Mouse (Mus musculus) MEL (cell line): ENCODE measurements around the gene Orai1. TPM values are rescaled to one million over a fixed set of nuclear protein-coding genes. Genes with fewer than 3 reads are reported as not detected.

Experiments used
- DNase-seq: peaks from one replicate; pipeline ENCODE4 v3.0.0; 2011; ENCODE audit warnings: low read depth, low spot score
- H3K27ac ChIP-seq: 2 replicates; pipeline ENCODE4 v1.5.1; 2012; ENCODE audit warnings: low read depth, mild to moderate bottlenecking, control low read depth, low read length, moderate library complexity; ENCODE audit not compliant: control insufficient read depth
- H3K27me3 ChIP-seq, 2 experiments: fragments of 150-350 bp in 1 of 2; sonication (generic) in 1 of 2; 2 replicates each; pipeline ENCODE4 v1.6.1; 2012; ENCODE audit warnings: low read length in 2 of 2, mild to moderate bottlenecking in 2 of 2, improper control_type of control experiment in 1 of 2, moderate library complexity in 1 of 2; ENCODE audit not compliant: insufficient read depth in 2 of 2, control insufficient read depth in 1 of 2
- H3K36me3 ChIP-seq, 2 experiments: 2 replicates each; pipeline ENCODE4 v1.6.1; 2012 to 2014; ENCODE audit warnings: low read length in 2 of 2, improper control_type of control experiment in 1 of 2, inconsistent platforms in 1 of 2, mild to moderate bottlenecking in 1 of 2; ENCODE audit not compliant: insufficient read depth in 2 of 2, control insufficient read depth in 1 of 2
- H3K4me1 ChIP-seq, 2 experiments: fragments of 150-350 bp in 1 of 2; sonication (generic) in 1 of 2; 2 replicates each; pipeline ENCODE4 v1.6.1; 2012; ENCODE audit warnings: low read length in 2 of 2, improper control_type of control experiment in 1 of 2, mild to moderate bottlenecking in 1 of 2; ENCODE audit not compliant: insufficient read depth in 2 of 2, control insufficient read depth in 1 of 2
- H3K4me3 ChIP-seq, 2 experiments: fragments of 150-350 bp in 1 of 2; sonication (generic) in 1 of 2; 2 replicates each; pipeline ENCODE4 v1.5.1; 2012; ENCODE audit warnings: low read depth in 2 of 2, low read length in 2 of 2, mild to moderate bottlenecking in 2 of 2, moderate library complexity in 2 of 2, control low read depth in 1 of 2, improper control_type of control experiment in 1 of 2; ENCODE audit not compliant: control insufficient read depth in 1 of 2, insufficient read depth in 1 of 2
- H3K79me2 ChIP-seq: 2 replicates; pipeline ENCODE4 v1.6.1; 2012; ENCODE audit warnings: mild to moderate bottlenecking, low read length, moderate library complexity; ENCODE audit not compliant: control insufficient read depth, poor library complexity, insufficient read depth
- H3K9ac ChIP-seq: 2 replicates; pipeline ENCODE4 v1.6.1; 2012; ENCODE audit warnings: low read depth, mild to moderate bottlenecking, control low read depth, low read length, moderate library complexity; ENCODE audit not compliant: control insufficient read depth, poor library complexity, severe bottlenecking
- H3K9me3 ChIP-seq: fragments of 150-350 bp; sonication (generic); replicated peaks from 2 replicates; pipeline ENCODE4 v1.6.1; 2012; ENCODE audit warnings: mild to moderate bottlenecking, low read length, improper control_type of control experiment, moderate library complexity; ENCODE audit not compliant: insufficient read depth
- BHLHE40 ChIP-seq: IDR thresholded peaks from 2 replicates; pipeline ENCODE4 v1.6.1; 2012; ENCODE audit warnings: low read depth, mild to moderate bottlenecking, inconsistent platforms, low read length, improper control_type of control experiment, borderline replicate concordance
- CHD1 ChIP-seq: IDR thresholded peaks from 2 replicates; pipeline ENCODE4 v1.6.1; 2012; ENCODE audit warnings: low read depth, mild to moderate bottlenecking, inconsistent platforms, low read length, improper control_type of control experiment
- CHD2 ChIP-seq: IDR thresholded peaks from 2 replicates; pipeline ENCODE4 v1.6.1; 2011; ENCODE audit warnings: low read length, improper control_type of control experiment
- CTCF ChIP-seq, 3 experiments: IDR thresholded peaks in 2 of 3; conservative IDR thresholded peaks in 1 of 3; 2 replicates each; pipeline ENCODE4 v1.5.1; 2011 to 2012; ENCODE audit warnings: low read length in 3 of 3, low read depth in 2 of 3, mild to moderate bottlenecking in 2 of 3, improper control_type of control experiment in 1 of 3, inconsistent platforms in 1 of 3, mixed read lengths in 1 of 3, moderate library complexity in 1 of 3; ENCODE audit not compliant: control insufficient read depth in 1 of 3, insufficient read depth in 1 of 3, poor library complexity in 1 of 3, severe bottlenecking in 1 of 3
- ELF1 ChIP-seq: IDR thresholded peaks from 2 replicates; pipeline ENCODE4 v1.6.1; 2014; ENCODE audit warnings: low read depth, mild to moderate bottlenecking, inconsistent platforms, low read length, improper control_type of control experiment, moderate library complexity
- ETS1 ChIP-seq: IDR thresholded peaks from 2 replicates; pipeline ENCODE4 v1.6.1; 2012; ENCODE audit warnings: low read depth, mild to moderate bottlenecking, inconsistent platforms, low read length, improper control_type of control experiment, moderate library complexity
- GABPA ChIP-seq: IDR thresholded peaks from 2 replicates; pipeline ENCODE4 v1.6.1; 2012; ENCODE audit warnings: low read depth, mild to moderate bottlenecking, inconsistent platforms, low read length, improper control_type of control experiment, moderate library complexity
- MAX ChIP-seq: IDR thresholded peaks from 2 replicates; pipeline ENCODE4 v1.6.1; 2011; ENCODE audit warnings: low read length, improper control_type of control experiment
- MAZ ChIP-seq: IDR thresholded peaks from 2 replicates; pipeline ENCODE4 v1.6.1; 2012; ENCODE audit warnings: low read depth, mild to moderate bottlenecking, inconsistent platforms, low read length, improper control_type of control experiment
- MXI1 ChIP-seq: IDR thresholded peaks from 2 replicates; pipeline ENCODE4 v1.6.1; 2011; ENCODE audit warnings: mild to moderate bottlenecking, low read depth, low read length, improper control_type of control experiment
- NELFE ChIP-seq: IDR thresholded peaks from 2 replicates; pipeline ENCODE4 v1.6.1; 2011; ENCODE audit warnings: low read depth, low read length, improper control_type of control experiment
- NRF1 ChIP-seq: IDR thresholded peaks from 2 replicates; pipeline ENCODE4 v1.6.1; 2014; ENCODE audit warnings: low read depth, mild to moderate bottlenecking, inconsistent platforms, low read length, improper control_type of control experiment, moderate library complexity; ENCODE audit not compliant: poor library complexity, insufficient read depth, severe bottlenecking
- RAD21 ChIP-seq: IDR thresholded peaks from 2 replicates; pipeline ENCODE4 v1.6.1; 2011; ENCODE audit warnings: mild to moderate bottlenecking, low read depth, low read length, improper control_type of control experiment
- RCOR1 ChIP-seq: IDR thresholded peaks from 2 replicates; pipeline ENCODE4 v1.6.1; 2012; ENCODE audit warnings: low read depth, mild to moderate bottlenecking, inconsistent platforms, low read length, improper control_type of control experiment
- SIN3A ChIP-seq: IDR thresholded peaks from 2 replicates; pipeline ENCODE4 v1.6.1; 2012; ENCODE audit warnings: low read length, improper control_type of control experiment, inconsistent platforms
- TAL1 ChIP-seq: IDR thresholded peaks from 2 replicates; pipeline ENCODE4 v1.6.1; 2012; ENCODE audit warnings: mild to moderate bottlenecking, inconsistent platforms, low read length, moderate library complexity, mixed read lengths
- TBP ChIP-seq: IDR thresholded peaks from 2 replicates; pipeline ENCODE4 v1.8.0; 2011; ENCODE audit warnings: low read depth, low read length, improper control_type of control experiment
- TCF12 ChIP-seq: IDR thresholded peaks from 2 replicates; pipeline ENCODE4 v1.6.1; 2014; ENCODE audit warnings: low read depth, mild to moderate bottlenecking, inconsistent platforms, low read length, improper control_type of control experiment, moderate library complexity
- UBTF ChIP-seq: IDR thresholded peaks from 2 replicates; pipeline ENCODE4 v1.6.1; 2012; ENCODE audit warnings: low read depth, mild to moderate bottlenecking, inconsistent platforms, low read length, improper control_type of control experiment, moderate library complexity, borderline replicate concordance; ENCODE audit not compliant: insufficient read depth
- USF2 ChIP-seq, 2 experiments: IDR thresholded peaks; 2 replicates each; pipeline ENCODE4 v1.6.1; 2011 to 2012; ENCODE audit warnings: improper control_type of control experiment in 2 of 2, low read length in 2 of 2, borderline replicate concordance in 1 of 2, inconsistent platforms in 1 of 2, low read depth in 1 of 2, mild to moderate bottlenecking in 1 of 2; ENCODE audit not compliant: insufficient read depth in 1 of 2
- ZKSCAN1 ChIP-seq: IDR thresholded peaks from 2 replicates; pipeline ENCODE4 v1.6.1; 2012; ENCODE audit warnings: low read depth, mild to moderate bottlenecking, inconsistent platforms, low read length, improper control_type of control experiment, moderate library complexity
- ZNF384 ChIP-seq: IDR thresholded peaks from 2 replicates; pipeline ENCODE4 v1.6.1; 2012; ENCODE audit warnings: low read depth, mild to moderate bottlenecking, inconsistent platforms, low read length, improper control_type of control experiment
- polyA plus RNA-seq, 2 experiments: library from polyadenylated mRNA; stranded (reverse) in 1 of 2; unstranded in 1 of 2; fragments of >175 nt in 1 of 2; fragments of >200 nt in 1 of 2; gene quantifications; 2 replicates each; pipeline versions ENCODE4 v1.2.1 to v1.2.4; 2012; ENCODE audit warnings: low replicate concordance in 2 of 2, low read depth in 1 of 2; ENCODE audit not compliant: insufficient read length in 2 of 2, insufficient read depth in 1 of 2, missing spikeins in 1 of 2
- total RNA-seq: library from RNA; depleted of rRNA; stranded (reverse); fragments of 300-350 nt; gene quantifications from 2 replicates; pipeline ENCODE4 v1.2.3, GENCODE M21; 2012

Orai1 gene
- total and polyA plus RNA-seq, 3 experiments = 4.7 to 13.3 TPM; not detected in 1

DNA sequence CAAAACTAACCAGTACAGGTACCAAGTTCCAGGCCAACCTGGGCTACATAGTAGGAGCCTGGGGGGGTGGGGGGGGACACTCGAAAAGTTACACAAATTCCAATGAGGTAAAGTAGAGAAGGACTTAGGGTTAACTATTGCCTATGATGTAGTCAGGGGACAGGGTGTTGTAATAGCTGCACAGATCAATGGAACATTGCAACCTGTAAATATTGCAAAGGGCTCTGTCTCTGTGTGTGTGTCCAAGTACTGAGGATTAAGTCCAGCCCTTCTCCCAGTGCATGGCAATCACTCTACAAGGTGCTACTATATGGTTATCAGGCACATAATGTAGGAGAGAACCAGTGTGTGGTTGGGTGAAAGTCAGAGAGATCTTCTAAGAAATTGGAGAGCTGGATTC is 14.0 kb upstream of the Orai1 start:
- DNase-seq = no peak
- H3K27me3 ChIP-seq = peaks cover 0 to 3% of the 10 kb centered on the region in 2 experiments
- peaks cover 0 to 7% of the 10 kb centered on the region in 2 experiments; a peak in 2 of 4 replicates for H3K4me1 ChIP-seq
- H3K9me3 ChIP-seq = no peaks in the 10 kb centered on the region
- H3K4me3 ChIP-seq = no peak overlapping the region
- no peaks in the 10 kb centered on the region for H3K79me2 ChIP-seq
- H3K9ac ChIP-seq = no peak overlapping the region
- H3K36me3 ChIP-seq = no peaks in the 10 kb centered on the region; a peak in 1 of 4 replicates
- TF ChIP-seq SIN3A = no peak
- TF ChIP-seq ZNF384 = no peak
- TF ChIP-seq ETS1 = no peak
- TF ChIP-seq RCOR1 = no peak
- TF ChIP-seq ELF1 = no peak
- TF ChIP-seq MAX = no peak
- TF ChIP-seq USF2 (IDR thresholded peaks at IDR 0.05; ENCODE audit: borderline replicate concordance in 1 of 2, insufficient read depth in 1 of 2, low read depth in 1 of 2, low read length in 2 of 2) = no peak
- TF ChIP-seq ZKSCAN1 = no peak
- no peak for TF ChIP-seq TBP
- no peak for TF ChIP-seq CHD2
- H3K27ac ChIP-seq = no peak overlapping the region

DNA sequence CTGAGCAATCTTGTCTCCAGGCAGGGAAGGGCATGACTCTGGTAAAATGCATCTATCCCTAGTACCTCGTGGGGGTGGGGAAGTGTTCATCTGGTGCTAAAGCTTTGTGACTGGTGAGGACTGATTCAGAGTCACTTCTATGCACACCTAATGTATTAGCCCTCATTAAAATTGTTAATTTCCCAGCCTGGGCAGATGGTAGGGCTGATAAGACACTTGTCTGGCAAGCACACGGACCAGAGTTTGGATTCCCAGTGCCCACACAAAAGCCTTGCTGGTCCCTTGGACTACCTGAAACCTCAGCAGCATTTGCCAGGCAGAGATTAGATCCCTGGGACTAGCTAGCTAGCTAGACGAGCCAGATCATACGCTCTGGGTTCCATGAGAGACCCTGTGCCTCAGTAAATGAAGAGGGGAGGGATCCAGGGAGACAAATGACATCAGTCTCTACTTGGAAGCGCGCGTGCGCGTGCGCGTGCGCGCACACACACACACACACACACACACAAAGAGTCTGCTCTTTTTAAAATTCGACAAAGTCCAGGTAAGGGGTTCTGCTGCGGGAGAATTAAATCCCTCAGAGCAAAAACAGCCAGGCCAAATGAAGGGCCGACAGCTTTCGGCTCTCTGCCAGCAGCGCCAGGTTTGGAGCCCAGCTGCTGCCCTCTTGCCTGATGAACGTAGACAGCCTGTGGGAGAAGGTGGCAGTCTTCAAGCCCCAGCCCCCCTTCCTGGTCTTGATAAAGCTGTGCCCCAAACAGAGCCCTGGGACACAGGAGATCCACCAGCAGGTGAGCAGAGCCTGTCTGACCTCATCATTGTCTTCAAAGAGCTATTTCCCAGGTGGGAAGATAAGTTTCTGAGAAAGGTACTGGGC is 8.9 kb upstream of the Orai1 start:
- H3K79me2 ChIP-seq = no peaks in the 10 kb centered on the region
- no peak for DNase-seq
- no peaks in the 10 kb centered on the region for H3K4me1 ChIP-seq
- no peak for TF ChIP-seq SIN3A
- no peak for TF ChIP-seq MXI1
- TF ChIP-seq MAZ = no peak
- TF ChIP-seq CHD1 = no peak
- TF ChIP-seq TCF12 = no peak
- TF ChIP-seq GABPA = no peak
- no peak for TF ChIP-seq UBTF
- no peak for TF ChIP-seq BHLHE40
- no peak for TF ChIP-seq CHD2
- no peak for TF ChIP-seq TBP
- no peak for TF ChIP-seq RCOR1
- no peak for TF ChIP-seq TAL1
- no peak for TF ChIP-seq RAD21
- TF ChIP-seq NELFE = no peak
- TF ChIP-seq CTCF (IDR thresholded peaks at IDR 0.05 in 2 of 3, conservative IDR thresholded peaks at IDR 0.05 in 1 of 3; ENCODE audit: control insufficient read depth in 1 of 3, insufficient read depth in 1 of 3, low read depth in 2 of 3, low read length in 3 of 3, poor library complexity in 1 of 3, severe bottlenecking in 1 of 3) = no peak
- no peak for TF ChIP-seq NRF1
- H3K9me3 ChIP-seq = no peaks in the 10 kb centered on the region
- no peak overlapping the region for H3K9ac ChIP-seq
- H3K27ac ChIP-seq = no peak overlapping the region
- H3K36me3 ChIP-seq = no peaks in the 10 kb centered on the region
- no peak overlapping the region for H3K4me3 ChIP-seq
- H3K27me3 ChIP-seq = peaks cover 11 to 15% of the 10 kb centered on the region in 2 experiments
